Comparison of ENCODE assay signal across 9 mouse cellular contexts in genomic region chr15:79271124-79271746, GRCm38 (mm10). TPM values are rescaled to one million over a fixed set of nuclear protein-coding genes. Genes with fewer than 3 reads are reported as not detected.
A peak's percentile ranks its signal among the peaks of the same experiment; 100 is the strongest.
DNase-seq lines count a peak whose midpoint lies in the region; ATAC-seq and TF ChIP-seq lines count a peak whose summit lies in the region.
"Had no signal": no experiment of that assay in that cellular context is flagged by ENCODE, and none has a peak within 500 bp of the region (broad histone marks: within the 10 kb centered on the region; RNA-seq: fewer than 3 reads in every experiment).

No protein-coding gene starts in this region.

- no peak overlapping the region for H3K9ac ChIP-seq in embryonic facial prominence, embryonic 12.5 days
- no peak overlapping the region for H3K9ac ChIP-seq in hindbrain, embryonic 13.5 days
- H3K9ac ChIP-seq in lung, embryonic 14.5 days, result no peak overlapping the region
- no peak overlapping the region for H3K9ac ChIP-seq in neural tube, embryonic 15.5 days (replicated peaks)

- peak overlapping the region; percentile 54 for H3K4me2 ChIP-seq in embryonic facial prominence, embryonic 12.5 days (replicated peaks)
- peak overlapping the region; percentile 85 for H3K4me2 ChIP-seq in hindbrain, embryonic 13.5 days
- H3K4me2 ChIP-seq in lung, embryonic 14.5 days, result peak overlapping the region; percentile 55
- H3K4me2 ChIP-seq in neural tube, embryonic 15.5 days, result peak overlapping the region; percentile 93

- ATAC-seq in embryonic facial prominence, embryonic 12.5 days (ENCODE audit: insufficient number of reproducible peaks, insufficient read depth, low FRiP score, low TSS enrichment), result no peak
- ATAC-seq in hindbrain, embryonic 13.5 days (ENCODE audit: low FRiP score), result peak; percentile 13; the same call in 1 of the 2 replicates
- ATAC-seq in lung, embryonic 14.5 days (ENCODE audit: insufficient read depth), result peak; percentile 55; the same call in 1 of the 2 replicates
- peak; percentile 30; the same call in 1 of the 2 replicates for ATAC-seq in neural tube, embryonic 15.5 days (ENCODE audit: low FRiP score)

- no peak overlapping the region for H3K27ac ChIP-seq in embryonic facial prominence, embryonic 12.5 days
- H3K27ac ChIP-seq in hindbrain, embryonic 13.5 days, result no peak overlapping the region
- H3K27ac ChIP-seq in lung, embryonic 14.5 days (ENCODE audit: low read depth), result no peak overlapping the region
- H3K27ac ChIP-seq in neural tube, embryonic 15.5 days (replicated peaks), result no peak overlapping the region

- no peaks in the 10 kb centered on the region for H3K36me3 ChIP-seq in embryonic facial prominence, embryonic 12.5 days
- no peaks in the 10 kb centered on the region for H3K36me3 ChIP-seq in hindbrain, embryonic 13.5 days
- no peaks in the 10 kb centered on the region for H3K36me3 ChIP-seq in lung, embryonic 14.5 days (ENCODE audit: insufficient read depth)
- H3K36me3 ChIP-seq in neural tube, embryonic 15.5 days, result no peaks in the 10 kb centered on the region

- 0 out of 2 replicates have a peak overlapping the region, but pooled peaks have one; percentile 29 for H3K4me3 ChIP-seq in embryonic facial prominence, embryonic 12.5 days
- H3K4me3 ChIP-seq in hindbrain, embryonic 13.5 days, result peak overlapping the region; percentile 41
- peak overlapping the region; percentile 16; the same call in 1 of the 2 replicates for H3K4me3 ChIP-seq in lung, embryonic 14.5 days (ENCODE audit: low read depth, low read length)
- peak overlapping the region; percentile 44 for H3K4me3 ChIP-seq in neural tube, embryonic 15.5 days (replicated peaks)

- peaks cover 14% of the 10 kb centered on the region; the same call in 1 of the 2 replicates for H3K27me3 ChIP-seq in embryonic facial prominence, embryonic 12.5 days
- H3K27me3 ChIP-seq in hindbrain, embryonic 13.5 days, result peaks cover 21% of the 10 kb centered on the region; the same call in 1 of the 2 replicates
- H3K27me3 ChIP-seq in lung, embryonic 14.5 days (ENCODE audit: insufficient read depth, low read length), result peaks cover 4% of the 10 kb centered on the region; the same call in 1 of the 2 replicates
- no peaks in the 10 kb centered on the region for H3K27me3 ChIP-seq in neural tube, embryonic 15.5 days (replicated peaks)

- TF ChIP-seq CTCF in lung, embryonic 14.5 days (IDR thresholded peaks at IDR 0.05; ENCODE audit: low read depth), result peak; percentile 79

- peaks cover 8% of the 10 kb centered on the region; the same call in 1 of the 2 replicates for H3K4me1 ChIP-seq in embryonic facial prominence, embryonic 12.5 days
- peaks cover 12% of the 10 kb centered on the region for H3K4me1 ChIP-seq in hindbrain, embryonic 13.5 days (replicated peaks)
- no peaks in the 10 kb centered on the region for H3K4me1 ChIP-seq in lung, embryonic 14.5 days (ENCODE audit: insufficient read depth)
- peaks cover 16% of the 10 kb centered on the region for H3K4me1 ChIP-seq in neural tube, embryonic 15.5 days

- DNase-seq in left cerebral cortex, adult 18-20 months (ENCODE audit: low spot score in 2 of 2), result peak; percentile 23 to 54
- no peak for DNase-seq in left cerebral cortex, adult 8-10 months (ENCODE audit: low spot score in 2 of 2)
- peak; percentile 46 for DNase-seq in NIH3T3 (ENCODE audit: low read depth)
- peak; percentile 67 for DNase-seq in lung, embryonic 14.5 days
- no peak for DNase-seq in cerebellum, adult 9-10 months

- no peaks in the 10 kb centered on the region for H3K9me3 ChIP-seq in embryonic facial prominence, embryonic 12.5 days
- no peaks in the 10 kb centered on the region for H3K9me3 ChIP-seq in hindbrain, embryonic 13.5 days
- no peaks in the 10 kb centered on the region for H3K9me3 ChIP-seq in lung, embryonic 14.5 days (ENCODE audit: low read depth, low read length)
- no peaks in the 10 kb centered on the region for H3K9me3 ChIP-seq in neural tube, embryonic 15.5 days (replicated peaks)

- WGBS in embryonic facial prominence, embryonic 12.5 days, result 14% methylated on average over 17 of the region's 17 CpGs
- WGBS in hindbrain, embryonic 13.5 days, result 13% methylated on average over 17 of the region's 17 CpGs
- 14% methylated on average over 17 of the region's 17 CpGs for WGBS in lung, embryonic 14.5 days
- 12% methylated on average over 17 of the region's 17 CpGs for WGBS in neural tube, embryonic 15.5 days

RNA-seq across cellular contexts. Expression of gene Baiap2l2, which starts 14.1 kb away (rescaled TPM):
- total RNA-seq in left cerebral cortex, adult 18-20 months (2021), result 1 to 10 TPM; 3.1 to 4.9 TPM
- 10 to 100 TPM in 3 of 4 experiments, 1 to 10 TPM in 1; 3.1 to 14.2 (median 11.4) TPM for total RNA-seq in left cerebral cortex, adult 8-10 months (2022)
- 10.1 and 10.7 TPM in 2 replicates for polyA plus RNA-seq in embryonic facial prominence, embryonic 12.5 days (2016; fragmentation: Nextera tagmentation; extraction: Ambion mirVana)
- 1.7 and 2.8 TPM in 2 replicates for polyA plus RNA-seq in hindbrain, embryonic 13.5 days (2015; fragmentation: Nextera tagmentation; extraction: Ambion mirVana)
- polyA plus RNA-seq in lung, embryonic 14.5 days (2014; fragmentation: Nextera tagmentation; extraction: Ambion mirVana), result 3.1 and 3.9 TPM in 2 replicates
- polyA plus RNA-seq in neural tube, embryonic 15.5 days (2015; fragmentation: Nextera tagmentation; extraction: Ambion mirVana), result 2.0 and 4.0 TPM in 2 replicates

RNA-seq across cellular contexts. Expression of gene Slc16a8, which starts 16.7 kb away (rescaled TPM):
- total RNA-seq in left cerebral cortex, adult 18-20 months (2021), result not detected
- total RNA-seq in left cerebral cortex, adult 8-10 months (2022), result under 1 TPM in 3 of 4 experiments, not detected in 1; 0.53 to 0.91 (median 0.57) TPM
- polyA plus RNA-seq in embryonic facial prominence, embryonic 12.5 days (2016; fragmentation: Nextera tagmentation; extraction: Ambion mirVana), result 0.25 and 0.50 TPM in 2 replicates
- polyA plus RNA-seq in hindbrain, embryonic 13.5 days (2015; fragmentation: Nextera tagmentation; extraction: Ambion mirVana), result 0.54 and 0.86 TPM in 2 replicates
- 0.11 and 0.18 TPM in 2 replicates for polyA plus RNA-seq in lung, embryonic 14.5 days (2014; fragmentation: Nextera tagmentation; extraction: Ambion mirVana)
- polyA plus RNA-seq in neural tube, embryonic 15.5 days (2015; fragmentation: Nextera tagmentation; extraction: Ambion mirVana), result 0.27 and 0.40 TPM in 2 replicates
- total RNA-seq: layer of hippocampus, postnatal 25 days had no signal

RNA-seq across cellular contexts. Expression of gene Gm49486, which starts 42.0 kb away (rescaled TPM):
- total RNA-seq in left cerebral cortex, adult 18-20 months (2021), result under 1 TPM; 0.16 to 0.42 TPM
- total RNA-seq in left cerebral cortex, adult 8-10 months (2022), result 1 to 10 TPM in 1 of 4 experiments, under 1 TPM in 3; 0.18 to 1.2 (median 0.63) TPM
- 0.78 and 0.90 TPM in 2 replicates for polyA plus RNA-seq in embryonic facial prominence, embryonic 12.5 days (2016; fragmentation: Nextera tagmentation; extraction: Ambion mirVana)
- polyA plus RNA-seq in hindbrain, embryonic 13.5 days (2015; fragmentation: Nextera tagmentation; extraction: Ambion mirVana), result 1.6 and 2.0 TPM in 2 replicates
- polyA plus RNA-seq in lung, embryonic 14.5 days (2014; fragmentation: Nextera tagmentation; extraction: Ambion mirVana), result 0.18 and 0.53 TPM in 2 replicates
- polyA plus RNA-seq in neural tube, embryonic 15.5 days (2015; fragmentation: Nextera tagmentation; extraction: Ambion mirVana), result 1.3 and 1.5 TPM in 2 replicates

RNA-seq across cellular contexts. Expression of gene Pick1, which starts 42.3 kb away (rescaled TPM):
- total RNA-seq in left cerebral cortex, adult 18-20 months (2021), result 10 to 100 TPM; 47.1 to 54.0 TPM
- total RNA-seq in left cerebral cortex, adult 8-10 months (2022), result 10 to 100 TPM; 47.2 to 56.8 (median 52.7) TPM
- polyA plus RNA-seq in embryonic facial prominence, embryonic 12.5 days (2016; fragmentation: Nextera tagmentation; extraction: Ambion mirVana), result 60.2 and 60.7 TPM in 2 replicates
- 83.8 and 90.6 TPM in 2 replicates for polyA plus RNA-seq in hindbrain, embryonic 13.5 days (2015; fragmentation: Nextera tagmentation; extraction: Ambion mirVana)
- 18.1 and 18.7 TPM in 2 replicates for polyA plus RNA-seq in lung, embryonic 14.5 days (2014; fragmentation: Nextera tagmentation; extraction: Ambion mirVana)
- polyA plus RNA-seq in neural tube, embryonic 15.5 days (2015; fragmentation: Nextera tagmentation; extraction: Ambion mirVana), result 89.9 and 99.7 TPM in 2 replicates

RNA-seq across cellular contexts. Expression of gene Pla2g6, which starts 57.0 kb away (rescaled TPM):
- 10 to 100 TPM; 18.4 to 21.2 TPM for total RNA-seq in left cerebral cortex, adult 18-20 months (2021)
- 10 to 100 TPM; 21.4 to 24.1 (median 22.8) TPM for total RNA-seq in left cerebral cortex, adult 8-10 months (2022)
- 13.3 and 15.4 TPM in 2 replicates for polyA plus RNA-seq in embryonic facial prominence, embryonic 12.5 days (2016; fragmentation: Nextera tagmentation; extraction: Ambion mirVana)
- polyA plus RNA-seq in hindbrain, embryonic 13.5 days (2015; fragmentation: Nextera tagmentation; extraction: Ambion mirVana), result 34.5 and 35.5 TPM in 2 replicates
- 15.2 and 18.4 TPM in 2 replicates for polyA plus RNA-seq in lung, embryonic 14.5 days (2014; fragmentation: Nextera tagmentation; extraction: Ambion mirVana)
- 26.1 and 27.9 TPM in 2 replicates for polyA plus RNA-seq in neural tube, embryonic 15.5 days (2015; fragmentation: Nextera tagmentation; extraction: Ambion mirVana)

Comparison
In these comparisons a context has a peak if more than half of its experiments do, and no peak if none do; other contexts are left out.
1. DNase-seq: peak in left cerebral cortex, adult 18-20 months (2 of 2), NIH3T3 (single experiment) and lung, embryonic 14.5 days (single experiment); none in left cerebral cortex, adult 8-10 months (0 of 2) and cerebellum, adult 9-10 months (single experiment).
2. Peak in every context shown above with its lines, with median percentiles within 50 percentile points of each other: H3K4me2 ChIP-seq and H3K4me3 ChIP-seq.